Mouse (Mus musculus) limb, embryonic 14.5 days (tissue): ENCODE results near the gene Tmem100. TPM values are rescaled to one million over a fixed set of nuclear protein-coding genes. Genes with fewer than 3 reads are reported as not detected.
A peak's percentile ranks its signal among the peaks of the same experiment; 100 is the strongest.

Source experiments
- ATAC-seq: fragments of 200-750 bp; cut with Nextera tagmentation; 2 replicates; pipeline ENCODE4 v1.8.0; 2017; ENCODE audit warnings: low read depth, moderate number of reproducible peaks, moderate TSS enrichment; ENCODE audit not compliant: low FRiP score
- DNase-seq: peaks from one replicate; pipeline ENCODE4 v3.0.0-alpha.2; 2015; ENCODE audit warnings: low spot score
- H3K27ac ChIP-seq: fragments of 300-500 bp; sonication (generic); replicated peaks from 2 replicates; pipeline ENCODE4 v1.5.1; 2014; ENCODE audit warnings: low read depth, mild to moderate bottlenecking, low read length, moderate library complexity, mixed read lengths
- H3K27me3 ChIP-seq: fragments of 300-500 bp; sonication (generic); 2 replicates; pipeline ENCODE4 v1.6.1; 2014; ENCODE audit warnings: low read length, mixed read lengths; ENCODE audit not compliant: control insufficient read depth, insufficient read depth
- H3K36me3 ChIP-seq: fragments of 300-500 bp; sonication (generic); 2 replicates; pipeline ENCODE4 v1.6.1; 2014; ENCODE audit warnings: mild to moderate bottlenecking, low read length, moderate library complexity, mixed read lengths; ENCODE audit not compliant: control insufficient read depth, insufficient read depth
- H3K4me1 ChIP-seq: fragments of 300-500 bp; sonication (generic); 2 replicates; pipeline ENCODE4 v1.6.1; 2014; ENCODE audit warnings: antibody characterized with exemption, low read length, mixed read lengths; ENCODE audit not compliant: control insufficient read depth, insufficient read depth
- H3K4me2 ChIP-seq: fragments of 300-500 bp; sonication (generic); replicated peaks from 2 replicates; pipeline ENCODE4 v1.6.1; 2014; ENCODE audit warnings: low read depth, mild to moderate bottlenecking, low read length, moderate library complexity; ENCODE audit not compliant: severe bottlenecking
- H3K4me3 ChIP-seq: fragments of 300-500 bp; sonication (generic); replicated peaks from 2 replicates; pipeline ENCODE4 v1.5.1; 2014; ENCODE audit warnings: low read length
- H3K9ac ChIP-seq: fragments of 300-500 bp; sonication (generic); 2 replicates; pipeline ENCODE4 v1.6.1; 2014; ENCODE audit warnings: mild to moderate bottlenecking, low read depth, low read length, moderate library complexity; ENCODE audit not compliant: severe bottlenecking
- H3K9me3 ChIP-seq: fragments of 300-500 bp; sonication (generic); 2 replicates; pipeline ENCODE4 v1.6.1; 2016; ENCODE audit warnings: low read length; ENCODE audit not compliant: control insufficient read depth
- POLR2A ChIP-seq: fragments of 200-500 bp; IDR thresholded peaks from 2 replicates; pipeline ENCODE4 v1.8.0; 2012; ENCODE audit warnings: inconsistent platforms, mild to moderate bottlenecking, moderate library complexity, borderline replicate concordance; ENCODE audit not compliant: insufficient read depth, insufficient read length; ENCODE audit errors: extremely low read depth
- WGBS: fragments of 180-500 bp; shearing (Covaris S2); extraction: QIAGEN DNeasy Blood & Tissue Kit; methylation state at CpG from one replicate; pipeline ENCODE4 v1.1.7; 2014; 5-methylcytosine and 5-hydroxymethylcytosine counted together
- polyA plus RNA-seq, 2 experiments: library from polyadenylated mRNA; depleted of rRNA in 1 of 2; stranded (reverse) in 1 of 2; unstranded in 1 of 2; fragments of >200 nt; fragmentation: Nextera tagmentation in 1 of 2; extraction: Ambion mirVana in 1 of 2; gene quantifications; 2 replicates each; pipeline versions ENCODE4 v1.2.1 to v1.2.3; 2012 to 2014

Gene Tmem100
- polyA plus RNA-seq, 2 experiments, result 16.4 to 23.9 TPM

DNA sequence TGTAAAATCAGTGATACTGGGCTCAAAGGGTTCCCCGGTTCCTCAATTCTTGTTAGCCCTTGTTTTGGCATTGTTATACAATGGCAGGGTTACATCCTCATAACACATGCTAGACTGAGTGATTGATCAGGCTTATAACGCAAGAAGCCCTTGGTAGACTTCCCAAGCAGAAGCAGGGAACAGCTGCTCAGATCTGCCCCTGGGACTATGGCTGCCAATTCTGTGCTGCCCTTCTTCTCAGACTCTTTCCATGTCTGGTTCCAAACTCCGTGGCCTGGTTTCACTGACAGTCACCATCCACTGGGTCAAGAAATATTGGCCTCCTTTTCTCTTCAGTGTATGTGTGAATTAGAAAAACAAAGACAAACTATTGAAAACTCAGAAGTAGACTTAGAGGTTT lies 46.5 kb downstream of the Tmem100 start:
- H3K4me1 ChIP-seq, result no peaks in the 10 kb centered on the region; the same call in 1 of the 2 replicates
- H3K9me3 ChIP-seq, result no peaks in the 10 kb centered on the region
- H3K27ac ChIP-seq, result no peak overlapping the region
- WGBS, result 86% methylated on average over 3 of the region's 3 CpGs
- no peak overlapping the region for H3K9ac ChIP-seq
- no peak overlapping the region for H3K4me3 ChIP-seq
- TF ChIP-seq POLR2A, result no peak
- H3K4me2 ChIP-seq, result no peak overlapping the region
- no peaks in the 10 kb centered on the region for H3K27me3 ChIP-seq
- DNase-seq (no peak), ATAC-seq (no peak)
- no peaks in the 10 kb centered on the region for H3K36me3 ChIP-seq

DNA sequence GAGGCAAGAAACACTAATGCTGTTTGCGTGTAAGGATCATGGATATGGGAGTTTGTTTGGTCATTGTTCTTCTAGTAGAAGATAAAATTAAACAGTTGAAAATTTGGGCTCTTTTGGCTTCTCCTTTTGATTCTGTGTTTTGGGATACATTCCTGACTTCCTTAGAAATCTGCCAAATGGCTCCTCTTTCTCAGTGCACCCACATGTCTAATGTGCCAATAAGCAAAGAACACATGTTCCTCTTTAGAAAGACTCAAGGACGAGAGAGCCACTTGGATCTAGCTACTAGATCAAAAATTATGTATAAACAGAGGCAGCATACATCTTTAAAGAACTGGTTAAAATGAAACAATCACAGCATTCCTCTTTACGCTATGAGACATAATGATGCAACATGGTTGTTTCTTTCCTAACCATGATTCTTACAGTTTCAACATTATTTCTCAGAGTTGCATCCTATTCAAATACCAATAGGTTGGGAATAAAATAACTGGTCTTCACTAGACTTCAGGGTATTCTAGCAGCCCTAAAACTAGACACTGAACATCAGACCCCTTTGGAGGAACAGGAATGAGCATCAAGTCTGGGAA lies 50.6 kb downstream of the Tmem100 start:
- Histone ChIP-seq H3K9ac (no peak overlapping the region), H3K4me3 (no peak overlapping the region), H3K27ac (no peak overlapping the region), H3K36me3 (no peaks in the 10 kb centered on the region), H3K9me3 (no peaks in the 10 kb centered on the region), H3K4me1 (peaks cover 3% of the 10 kb centered on the region; the same call in 1 of the 2 replicates), H3K4me2 (no peak overlapping the region), H3K27me3 (no peaks in the 10 kb centered on the region)
- ATAC-seq (no peak), DNase-seq (no peak)
- 85% methylated on average over 3 of the region's 3 CpGs for WGBS
- TF ChIP-seq POLR2A, result no peak

DNA sequence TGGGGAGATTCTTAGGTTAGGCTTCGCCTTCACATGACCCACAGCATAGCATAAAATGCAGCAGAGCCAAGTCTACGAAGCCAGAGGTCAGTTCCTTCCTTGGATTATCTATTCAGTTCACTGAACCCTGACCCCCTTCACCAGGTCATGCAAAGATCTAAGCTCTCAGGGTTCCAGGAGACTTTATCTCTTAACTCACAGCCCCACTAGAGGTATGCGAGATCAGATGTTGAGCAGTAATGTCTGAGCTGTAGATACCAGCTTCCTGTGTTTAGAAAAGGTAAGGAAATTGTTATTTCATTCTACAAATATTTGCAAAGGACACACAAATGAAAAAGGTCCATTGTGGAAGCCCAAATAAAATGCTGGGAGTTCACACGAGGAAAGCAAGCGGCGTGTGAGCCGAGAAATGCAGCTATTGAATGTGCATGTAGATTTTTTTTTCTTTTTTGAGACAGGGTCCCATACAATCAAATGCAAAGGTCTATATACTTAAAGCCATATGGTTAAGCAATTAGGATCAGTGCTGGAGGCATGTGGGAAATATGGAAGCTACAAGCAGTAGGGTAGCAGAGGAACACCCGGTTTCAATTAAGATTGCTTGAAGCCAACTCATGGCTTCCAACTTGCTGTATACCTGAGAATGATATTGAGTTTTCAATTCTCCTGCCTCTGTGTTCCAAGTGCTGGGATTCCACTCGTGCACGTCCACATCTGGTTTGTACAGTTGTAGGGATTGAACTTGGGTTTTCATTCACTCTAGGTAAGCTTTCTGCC lies 51.9 kb downstream of the Tmem100 start:
- no peak overlapping the region for H3K4me3 ChIP-seq
- H3K4me2 ChIP-seq, result no peak overlapping the region
- 52% methylated on average over 10 of the region's 10 CpGs for whole genome bisulfite sequencing
- H3K9ac ChIP-seq, result no peak overlapping the region
- peaks cover 3% of the 10 kb centered on the region; the same call in 1 of the 2 replicates for H3K4me1 ChIP-seq
- no peaks in the 10 kb centered on the region for H3K9me3 ChIP-seq
- H3K27me3 ChIP-seq, result no peaks in the 10 kb centered on the region
- DNase-seq (peak; percentile 69), ATAC-seq (peak; percentile 70; the same call in 1 of the 2 replicates)
- TF ChIP-seq POLR2A, result no peak
- H3K36me3 ChIP-seq, result no peaks in the 10 kb centered on the region
- 0 out of 2 replicates have a peak overlapping the region, but pooled peaks have one; percentile 19 for H3K27ac ChIP-seq

DNA sequence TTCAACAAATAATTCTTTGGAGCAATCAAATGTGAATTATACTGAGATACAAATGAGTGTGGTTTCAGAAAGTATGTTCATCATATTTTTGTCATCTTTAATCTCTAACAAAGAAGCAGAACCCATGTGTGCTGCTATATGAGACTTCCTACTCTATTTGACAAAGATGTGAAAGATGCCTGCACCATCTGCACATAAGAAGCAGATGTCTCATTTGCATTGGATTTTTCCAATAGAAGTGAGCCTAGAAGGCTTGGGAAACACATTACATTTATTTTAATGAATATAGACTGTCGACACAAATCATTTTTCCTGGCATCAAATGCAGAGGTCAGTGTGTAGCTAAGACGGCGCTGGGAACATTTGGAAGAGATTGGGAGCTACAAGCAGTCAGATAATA lies 52.9 kb downstream of the Tmem100 start:
- ATAC-seq (no peak), DNase-seq (no peak)
- H3K36me3 ChIP-seq, result no peaks in the 10 kb centered on the region
- no peak overlapping the region for H3K4me3 ChIP-seq
- no peak overlapping the region for H3K27ac ChIP-seq
- no peak for TF ChIP-seq POLR2A
- WGBS, result 73% methylated on average over 3 of the region's 3 CpGs
- no peaks in the 10 kb centered on the region for H3K9me3 ChIP-seq
- H3K9ac ChIP-seq, result no peak overlapping the region
- peaks cover 3% of the 10 kb centered on the region; the same call in 1 of the 2 replicates for H3K4me1 ChIP-seq
- no peak overlapping the region for H3K4me2 ChIP-seq
- H3K27me3 ChIP-seq, result no peaks in the 10 kb centered on the region

DNA sequence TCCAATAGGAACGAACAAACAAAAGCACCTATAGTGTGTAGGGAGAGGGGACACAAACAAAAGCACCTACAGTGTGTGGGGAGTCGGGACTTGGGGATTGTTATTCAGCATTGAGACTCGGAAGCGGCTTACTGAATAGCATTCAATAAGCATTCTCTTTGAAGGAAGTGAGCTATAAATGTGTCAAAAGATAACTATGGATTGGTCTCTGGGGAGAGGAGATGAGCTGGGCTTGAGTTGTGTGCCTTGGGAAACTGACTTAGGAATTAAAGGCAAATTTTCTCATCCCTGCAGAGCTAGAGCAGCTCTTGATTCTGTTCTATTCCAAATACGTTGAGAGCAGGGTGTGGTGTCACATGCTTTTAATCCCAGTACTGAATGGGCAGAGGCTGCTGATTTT lies 54.0 kb downstream of the Tmem100 start:
- no peak overlapping the region for H3K4me3 ChIP-seq
- ATAC-seq (no peak), DNase-seq (no peak)
- H3K36me3 ChIP-seq, result no peaks in the 10 kb centered on the region
- H3K27ac ChIP-seq, result no peak overlapping the region
- H3K4me1 ChIP-seq, result peaks cover 3% of the 10 kb centered on the region; the same call in 1 of the 2 replicates
- WGBS, result 75% methylated on average over 5 of the region's 5 CpGs
- H3K27me3 ChIP-seq, result no peaks in the 10 kb centered on the region
- no peaks in the 10 kb centered on the region for H3K9me3 ChIP-seq
- TF ChIP-seq POLR2A, result no peak
- no peak overlapping the region for H3K4me2 ChIP-seq
- no peak overlapping the region for H3K9ac ChIP-seq

Other genes starting within 250 kb of the Tmem100 start
- 3.9 TPM in 2 replicates for gene Pctp, start 27.5 kb upstream of the Tmem100 start, polyA plus RNA-seq (2012; rRNA removed)
- gene Pctp, start 27.5 kb upstream of the Tmem100 start, polyA plus RNA-seq (2014; fragmentation: Nextera tagmentation; extraction: Ambion mirVana), result 2.3 and 2.8 TPM in 2 replicates
- 4.1 and 4.2 TPM in 2 replicates for gene Gm45716, start 157.3 kb downstream of the Tmem100 start, polyA plus RNA-seq (2012; rRNA removed)
- gene Gm45716, start 157.3 kb downstream of the Tmem100 start, polyA plus RNA-seq (2014; fragmentation: Nextera tagmentation; extraction: Ambion mirVana), result 7.7 and 8.1 TPM in 2 replicates
- gene Mmd, start 219.1 kb downstream of the Tmem100 start, polyA plus RNA-seq (2012; rRNA removed), result 26.1 and 31.6 TPM in 2 replicates
- 24.1 and 26.0 TPM in 2 replicates for gene Mmd, start 219.1 kb downstream of the Tmem100 start, polyA plus RNA-seq (2014; fragmentation: Nextera tagmentation; extraction: Ambion mirVana)